Mouse (Mus musculus) heart, embryonic 14.5 days (tissue): ENCODE measurements around the gene Gm13288. TPM values are rescaled to one million over a fixed set of nuclear protein-coding genes. Genes with fewer than 3 reads are reported as not detected.
"Not testable (repeated sequence)": the region's sequence is repeated elsewhere in the genome, so short reads cannot be mapped to it uniquely, and the experiment has no call there.

Experiments
- ATAC-seq: fragments of 200-750 bp; cut with Nextera tagmentation; 2 replicates; pipeline ENCODE4 v1.8.0; 2017; ENCODE audit warnings: low read depth, moderate TSS enrichment; ENCODE audit not compliant: insufficient number of reproducible peaks, insufficient read depth, low FRiP score
- H3K27ac ChIP-seq, 2 experiments: fragments of 200-500 bp in 1 of 2; fragments of 300-500 bp in 1 of 2; sonication (generic) in 1 of 2; replicated peaks in 1 of 2; 2 replicates each; pipeline ENCODE4 v1.5.1; 2012 to 2014; ENCODE audit warnings: low read depth in 2 of 2, low read length in 2 of 2, control low read depth in 1 of 2, mild to moderate bottlenecking in 1 of 2, mixed read lengths in 1 of 2; ENCODE audit not compliant: control insufficient read depth in 1 of 2, insufficient read depth in 1 of 2
- H3K27me3 ChIP-seq: fragments of 300-500 bp; sonication (generic); 2 replicates; pipeline ENCODE4 v1.6.1; 2014; ENCODE audit warnings: mild to moderate bottlenecking, low read length, control low read depth; ENCODE audit not compliant: control insufficient read depth, insufficient read depth
- H3K36me3 ChIP-seq: fragments of 300-500 bp; sonication (generic); 2 replicates; pipeline ENCODE4 v1.6.1; 2014; ENCODE audit warnings: mild to moderate bottlenecking, control low read depth, low read length, mixed read lengths; ENCODE audit not compliant: control insufficient read depth, insufficient read depth
- H3K4me1 ChIP-seq, 2 experiments: fragments of 200-500 bp in 1 of 2; fragments of 300-500 bp in 1 of 2; sonication (generic) in 1 of 2; 2 replicates each; pipeline ENCODE4 v1.6.1; 2012 to 2014; ENCODE audit warnings: low read length in 2 of 2, control low read depth in 1 of 2, mixed read lengths in 1 of 2; ENCODE audit not compliant: control insufficient read depth in 2 of 2, insufficient read depth in 2 of 2
- H3K4me2 ChIP-seq: fragments of 300-500 bp; sonication (generic); 2 replicates; pipeline ENCODE4 v1.6.1; 2014; ENCODE audit warnings: mild to moderate bottlenecking, low read length
- H3K4me3 ChIP-seq, 2 experiments: fragments of 200-500 bp in 1 of 2; fragments of 300-500 bp in 1 of 2; sonication (generic) in 1 of 2; 2 replicates each; pipeline ENCODE4 v1.5.1; 2012 to 2014; ENCODE audit warnings: low read length in 2 of 2, mild to moderate bottlenecking in 2 of 2, control low read depth in 1 of 2, low read depth in 1 of 2, moderate library complexity in 1 of 2; ENCODE audit not compliant: control insufficient read depth in 1 of 2, insufficient read depth in 1 of 2
- H3K9ac ChIP-seq: fragments of 300-500 bp; sonication (generic); 2 replicates; pipeline ENCODE4 v1.6.1; 2014; ENCODE audit warnings: mild to moderate bottlenecking, low read length
- H3K9me3 ChIP-seq: fragments of 300-500 bp; sonication (generic); 2 replicates; pipeline ENCODE4 v1.6.1; 2016; ENCODE audit warnings: low read length, control low read depth; ENCODE audit not compliant: control insufficient read depth
- WGBS: fragments of 180-500 bp; shearing (Covaris S2); extraction: QIAGEN DNeasy Blood & Tissue Kit; methylation state at CpG from one replicate; pipeline ENCODE4 v1.1.7; 2014; 5-methylcytosine and 5-hydroxymethylcytosine counted together
- polyA plus RNA-seq: library from polyadenylated mRNA; unstranded; fragments of >200 nt; fragmentation: Nextera tagmentation; extraction: Ambion mirVana; gene quantifications from 2 replicates; pipeline ENCODE4 v1.2.1, GENCODE M21; 2014

Gm13288 gene
- 0.07 TPM in 1 of 2 replicates, not detected in the other for polyA plus RNA-seq

GRCm38 (mm10) chr4:88805231-88805630 lies at the start of gene Gm13288:
Gm13288 (plus strand) TSS chr4:88805531.
- peak within 1 kb of the TSS in 1 of 2 experiments; percentile 21; a peak in 2 of 4 replicates for H3K4me3 ChIP-seq
- not testable (repeated sequence) for H3K4me2 ChIP-seq

DNA sequence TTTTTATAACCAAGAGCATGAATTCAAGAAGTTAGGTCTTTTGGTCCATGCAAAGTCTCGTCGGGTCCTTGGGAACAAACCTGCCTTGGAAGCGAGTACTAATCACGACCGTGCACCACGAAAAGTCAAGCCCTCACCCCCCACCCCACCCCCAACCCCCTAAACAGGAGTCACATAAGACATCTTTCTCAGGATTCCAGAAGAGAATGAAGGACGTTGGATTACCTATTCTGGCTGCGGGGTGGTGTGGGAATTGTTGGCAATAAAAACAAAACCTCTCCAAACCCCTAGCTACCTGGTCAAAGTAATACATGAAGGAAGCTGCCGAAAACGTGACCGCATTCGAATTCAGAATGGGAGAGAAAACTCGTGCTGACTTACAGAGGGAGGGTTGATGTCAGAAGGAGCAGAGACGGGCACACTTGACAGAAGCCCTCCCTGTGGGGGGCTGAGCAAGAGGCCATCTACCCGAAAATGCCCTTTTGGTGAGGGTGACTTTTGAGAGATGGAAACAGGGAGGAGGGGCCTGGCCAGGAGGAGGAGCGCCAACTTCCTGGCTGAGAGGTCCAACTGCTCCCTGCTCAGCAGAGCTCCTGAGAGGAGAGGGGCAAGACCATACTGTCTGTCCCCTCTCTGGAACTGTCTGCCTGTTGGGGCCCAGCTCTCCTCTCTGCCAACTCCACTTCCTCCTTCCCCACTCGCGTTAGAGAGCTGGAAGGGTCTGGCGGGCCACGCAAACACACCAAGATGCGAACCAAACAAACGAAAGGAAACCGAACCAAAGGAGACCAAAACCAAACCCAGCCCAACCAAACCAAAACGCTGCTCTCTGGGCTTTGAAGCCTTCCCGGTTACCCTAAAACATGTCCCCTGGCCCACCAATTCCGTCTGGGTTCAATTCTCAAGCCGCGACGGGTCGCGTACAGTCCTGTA lies 48.5 kb upstream of the Gm13288 start:
- ATAC-seq, H3K4me1 ChIP-seq, H3K27me3 ChIP-seq, H3K9me3 ChIP-seq, H3K36me3 ChIP-seq: not testable (repeated sequence)
- peak overlapping the region; percentile 82 for H3K9ac ChIP-seq
- peak overlapping the region; percentile 87 to 97 for H3K27ac ChIP-seq
- H3K4me3 ChIP-seq: peak overlapping the region; percentile 49 to 55
- H3K4me2 ChIP-seq: peak overlapping the region; percentile 73
- WGBS: 12% methylated on average over 28 of the region's 31 CpGs

More at GRCm38 (mm10) chr4:88805231-88805630, at the start of gene Gm13288:
- H3K4me1 ChIP-seq, H3K36me3 ChIP-seq, H3K27ac ChIP-seq, ATAC-seq, H3K9ac ChIP-seq, H3K9me3 ChIP-seq: not testable (repeated sequence)
- WGBS: no CpG with 5 or more reads among the region's 8 CpGs
- peaks cover 15% of the 10 kb centered on the region for H3K27me3 ChIP-seq

GRCm38 (mm10) chr4:88757628-88758031 lies 47.7 kb upstream of the Gm13288 start:
- peak overlapping the region; percentile 49 to 55 for H3K4me3 ChIP-seq
- peak overlapping the region; percentile 87 to 97 for H3K27ac ChIP-seq
- not testable (repeated sequence) for H3K4me1 ChIP-seq, H3K36me3 ChIP-seq, H3K9me3 ChIP-seq, H3K27me3 ChIP-seq
- H3K9ac ChIP-seq: peak overlapping the region; percentile 82
- peak overlapping the region; percentile 73 for H3K4me2 ChIP-seq
- WGBS: 0% methylated on average over 11 of the region's 21 CpGs
- peak; percentile 98 for ATAC-seq

DNA sequence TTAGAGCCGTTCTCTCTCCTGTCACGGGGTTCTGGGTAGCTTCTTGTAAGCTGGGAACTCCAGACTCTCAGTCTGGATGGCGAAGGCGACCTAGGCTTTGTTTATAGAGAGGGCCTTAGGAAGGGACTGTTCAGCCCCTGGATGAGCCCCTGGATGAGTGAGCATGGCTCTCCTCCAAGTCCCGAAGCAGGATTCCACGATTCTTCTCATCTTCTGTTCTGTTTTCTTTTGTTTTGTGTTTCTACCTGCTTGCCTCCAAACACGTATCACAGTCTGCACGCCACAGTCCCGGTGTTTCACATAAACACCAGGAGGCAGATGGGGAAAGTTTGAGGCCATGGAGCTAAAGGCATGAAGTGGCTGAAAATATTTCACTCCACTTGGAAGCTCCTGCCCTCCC lies 46.6 kb upstream of the Gm13288 start:
- not testable (repeated sequence) for H3K9me3 ChIP-seq, ATAC-seq

DNA sequence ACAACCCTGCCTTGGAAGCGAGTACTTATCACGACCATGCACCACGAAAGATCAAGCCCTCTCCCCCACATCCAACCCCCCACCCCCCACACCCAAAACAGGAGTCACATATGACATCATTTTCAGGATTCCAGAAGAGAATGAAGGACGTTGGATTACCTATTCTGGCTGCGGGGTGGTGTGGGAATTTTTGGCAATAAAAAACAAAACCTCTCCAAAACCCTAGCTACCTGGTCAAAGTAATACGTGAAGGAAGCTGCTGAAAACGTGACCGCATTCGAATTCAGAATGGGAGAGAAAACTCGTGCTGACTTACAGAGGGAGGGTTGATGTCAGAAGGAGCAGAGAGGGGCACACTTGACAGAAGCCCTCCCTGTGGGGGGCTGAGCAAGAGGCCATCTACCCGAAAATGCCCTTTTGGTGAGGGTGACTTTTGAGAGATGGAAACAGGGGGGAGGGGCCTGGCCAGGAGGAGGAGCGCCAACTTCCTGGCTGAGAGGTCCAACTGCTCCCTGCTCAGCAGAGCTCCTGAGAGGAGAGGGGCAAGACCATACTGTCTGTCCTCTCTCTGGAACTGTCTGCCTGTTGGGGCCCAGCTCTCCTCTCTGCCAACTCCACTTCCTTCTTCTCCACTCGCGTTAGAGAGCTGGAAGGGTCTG lies 45.6 kb upstream of the Gm13288 start, which contains the start of gene Gm13283:
Gm13283 (plus strand) TSS at position 510 of the 659 bp plus-strand sequence.
- H3K27me3 ChIP-seq, H3K4me1 ChIP-seq, H3K9ac ChIP-seq, H3K36me3 ChIP-seq, H3K9me3 ChIP-seq, ATAC-seq: not testable (repeated sequence)
- peak within 1 kb of the TSS; percentile 66 to 73 for H3K27ac ChIP-seq
- WGBS: 12% methylated on average over 6 of the region's 14 CpGs
- peak within 1 kb of the TSS; percentile 24 to 42; a peak in 3 of 4 replicates for H3K4me3 ChIP-seq
- H3K4me2 ChIP-seq: peak within 1 kb of the TSS; percentile 41

More for the DNA sequence above, 46.6 kb upstream of the Gm13288 start:
- H3K4me1 ChIP-seq, H3K9ac ChIP-seq, H3K27ac ChIP-seq, H3K36me3 ChIP-seq, H3K4me2 ChIP-seq, H3K4me3 ChIP-seq, H3K27me3 ChIP-seq: not testable (repeated sequence)
- WGBS: 87% methylated on average over 7 of the region's 9 CpGs

DNA sequence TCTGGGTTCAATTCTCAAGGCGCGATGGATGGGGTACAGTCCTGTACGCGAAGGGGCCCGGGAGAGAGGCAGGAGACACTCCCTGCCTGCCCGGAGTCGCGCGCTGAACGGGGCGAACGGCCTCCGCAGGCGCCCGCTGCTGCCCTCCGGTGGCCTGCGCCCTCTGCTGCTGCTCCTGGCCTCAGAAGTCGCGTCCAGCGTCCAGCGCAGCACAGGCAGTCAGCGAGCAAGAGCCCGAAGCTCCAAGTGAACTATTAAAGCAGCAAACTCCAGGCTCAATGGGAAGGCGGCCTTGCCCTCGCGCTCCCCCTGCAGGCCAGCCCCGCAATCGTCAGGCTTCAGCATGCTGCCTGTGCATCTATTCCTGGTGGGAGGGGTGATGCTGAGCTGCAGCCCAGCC lies 44.9 kb upstream of the Gm13288 start:
- not testable (repeated sequence) for H3K27me3 ChIP-seq, H3K9me3 ChIP-seq, H3K4me1 ChIP-seq, H3K9ac ChIP-seq, H3K36me3 ChIP-seq, ATAC-seq
- H3K27ac ChIP-seq: peak overlapping the region; percentile 66 to 73
- WGBS: 0% methylated on average over 22 of the region's 28 CpGs
- peak overlapping the region; percentile 41 for H3K4me2 ChIP-seq
- peak overlapping the region; percentile 24 to 42; a peak in 3 of 4 replicates for H3K4me3 ChIP-seq

GRCm38 (mm10) chr4:88761776-88762175 lies 43.6 kb upstream of the Gm13288 start:
- not testable (repeated sequence) for H3K9me3 ChIP-seq, H3K4me3 ChIP-seq, ATAC-seq, H3K9ac ChIP-seq, H3K4me1 ChIP-seq, H3K27me3 ChIP-seq, H3K36me3 ChIP-seq, H3K4me2 ChIP-seq, H3K27ac ChIP-seq
- WGBS: 67% methylated on average over 6 of the region's 8 CpGs
